Mouse (Mus musculus): ENCODE data around the gene Bbip1. TPM values are rescaled to one million over a fixed set of nuclear protein-coding genes. Genes with fewer than 3 reads are reported as not detected.

The Bbip1 gene
- total and polyA plus RNA-seq, 3 experiments = 38.8 to 95.7 (median 41.0) TPM

DNA sequence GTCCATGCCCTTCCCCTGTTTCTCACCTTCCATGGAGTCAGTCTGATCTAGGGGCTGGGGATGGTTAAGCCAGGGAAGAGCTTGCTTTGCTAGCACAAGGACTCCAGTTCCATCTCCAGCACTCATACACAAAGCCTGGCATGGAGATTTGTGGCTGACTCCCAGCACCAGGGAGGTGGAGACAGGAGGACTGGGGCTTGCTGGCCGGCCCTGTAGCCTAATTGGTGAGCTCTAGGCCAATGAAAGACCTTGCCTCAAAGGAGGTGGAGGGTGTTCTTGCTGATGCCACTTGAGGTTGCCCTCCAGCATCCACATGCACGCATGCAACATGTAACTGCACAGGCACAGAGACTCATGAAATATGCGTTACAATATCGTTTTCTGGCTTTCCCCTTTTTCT lies 45.9 kb downstream of the Bbip1 start:
- Histone ChIP-seq H3K27me3 (replicated peaks) (no peaks in the 10 kb centered on the region), H3K36me3 (replicated peaks in 1 of 2; ENCODE audit: control insufficient read depth in 1 of 2, insufficient read depth in 1 of 2, low read length in 1 of 2) (no peaks in the 10 kb centered on the region), H3K4me2 (ENCODE audit: insufficient read depth, low read depth, poor library complexity, severe bottlenecking) (peak overlapping the region; percentile 80; the same call in 1 of the 2 replicates), H3K27ac (ENCODE audit: insufficient read depth, low read depth) (peak overlapping the region; percentile 29; the same call in 1 of the 2 replicates), H3K9ac (ENCODE audit: insufficient read depth, low read depth) (no peak overlapping the region; the same call in 1 of the 2 replicates), H3K79me2 (replicated peaks; ENCODE audit: control insufficient read depth, extremely low read depth, insufficient read depth, poor library complexity, severe bottlenecking) (no peaks in the 10 kb centered on the region), H3K4me3 (replicated peaks in 1 of 3; ENCODE audit: low read depth in 2 of 3, low read length in 2 of 3, poor library complexity in 1 of 3) (peak overlapping the region in 1 of 3 experiments; percentile 42), H3K4me1 (ENCODE audit: control insufficient read depth in 1 of 2, insufficient read depth in 2 of 2) (peaks cover 30 to 77% of the 10 kb centered on the region in 2 experiments), H3K9me3 (replicated peaks; ENCODE audit: low read length) (no peaks in the 10 kb centered on the region)
- in situ Hi-C loops (cut with MboI; ENCODE audit: low pct_ligation_motif_present, low pct_unique_long_range_greater_than_20kb, low sequenced_read_pairs) = no loop called here
- peak; percentile 74 for DNase-seq (ENCODE audit: extremely low read depth)
- dilution Hi-C loops (cut with MboI; ENCODE audit: extremely low pct_ligation_motif_present, extremely low pct_unique_long_range_greater_than_20kb, low sequenced_read_pairs) = no loop called here
- no peak for TF ChIP-seq USF1 (IDR thresholded peaks at IDR 0.05; ENCODE audit: low read depth, low read length)
- TF ChIP-seq TCF12 (IDR thresholded peaks at IDR 0.05; ENCODE audit: low read depth, low read length) = peak; percentile 51; the same call in 1 of the 2 replicates
- TF ChIP-seq IRF4 (IDR thresholded peaks at IDR 0.05; ENCODE audit: low read depth, low read length) = no peak
- peak; percentile 76 for TF ChIP-seq MYC (IDR thresholded peaks at IDR 0.05; ENCODE audit: low read depth, low read length)
- TF ChIP-seq ZMIZ1 (IDR thresholded peaks at IDR 0.05; ENCODE audit: low read depth, low read length) = 0 out of 2 replicates have a peak, but pooled peaks have one; percentile 21
- TF ChIP-seq BHLHE40 (IDR thresholded peaks at IDR 0.05; ENCODE audit: low read depth, low read length) = 0 out of 2 replicates have a peak, but pooled peaks have one; percentile 6
- TF ChIP-seq POLR2A (IDR thresholded peaks at IDR 0.05; ENCODE audit: low read depth, low read length) = peak; percentile 24; the same call in 1 of the 2 replicates
- no peak for TF ChIP-seq ZNF384 (IDR thresholded peaks at IDR 0.05; ENCODE audit: low read depth, low read length)
- TF ChIP-seq MXI1 (IDR thresholded peaks at IDR 0.05; ENCODE audit: low read depth, low read length) = no peak
- peak; percentile 35; the same call in 1 of the 2 replicates for TF ChIP-seq MAX (IDR thresholded peaks at IDR 0.05; ENCODE audit: low read length)

DNA sequence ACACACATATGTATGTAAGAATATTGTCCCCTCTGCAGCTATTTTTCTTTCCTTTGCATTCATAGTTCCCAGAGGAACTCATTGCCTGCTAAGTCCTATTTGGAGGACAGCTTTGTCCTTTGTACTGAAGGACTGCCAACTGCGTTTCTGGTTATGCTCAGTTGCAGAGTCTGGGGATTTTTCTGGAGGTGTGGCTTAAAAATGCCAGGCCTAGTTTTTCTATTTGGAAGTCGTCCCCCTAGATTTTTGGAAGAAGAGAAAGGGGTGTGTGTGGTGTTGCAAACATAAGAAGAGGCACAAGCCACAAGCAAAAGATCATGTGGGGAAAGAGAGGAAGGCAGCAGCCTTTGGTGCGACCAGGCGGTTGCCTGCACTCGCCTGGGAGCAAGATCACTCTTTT lies 46.4 kb downstream of the Bbip1 start:
- Histone ChIP-seq H3K9me3 (replicated peaks; ENCODE audit: low read length) (no peaks in the 10 kb centered on the region), H3K4me3 (replicated peaks in 1 of 3; ENCODE audit: low read depth in 2 of 3, low read length in 2 of 3, poor library complexity in 1 of 3) (peak overlapping the region in 1 of 3 experiments; percentile 20), H3K27ac (ENCODE audit: insufficient read depth, low read depth) (peak overlapping the region; percentile 29; the same call in 1 of the 2 replicates), H3K79me2 (replicated peaks; ENCODE audit: control insufficient read depth, extremely low read depth, insufficient read depth, poor library complexity, severe bottlenecking) (no peaks in the 10 kb centered on the region), H3K4me1 (ENCODE audit: control insufficient read depth in 1 of 2, insufficient read depth in 2 of 2) (peaks cover 34 to 81% of the 10 kb centered on the region in 2 experiments), H3K27me3 (replicated peaks) (no peaks in the 10 kb centered on the region), H3K36me3 (replicated peaks in 1 of 2; ENCODE audit: control insufficient read depth in 1 of 2, insufficient read depth in 1 of 2, low read length in 1 of 2) (no peaks in the 10 kb centered on the region), H3K9ac (ENCODE audit: insufficient read depth, low read depth) (no peak overlapping the region), H3K4me2 (ENCODE audit: insufficient read depth, low read depth, poor library complexity, severe bottlenecking) (no peak overlapping the region)
- dilution Hi-C loops (cut with MboI; ENCODE audit: extremely low pct_ligation_motif_present, extremely low pct_unique_long_range_greater_than_20kb, low sequenced_read_pairs) (no loop called here), in situ Hi-C loops (cut with MboI; ENCODE audit: low pct_ligation_motif_present, low pct_unique_long_range_greater_than_20kb, low sequenced_read_pairs) (no loop called here)
- TF ChIP-seq EP300 (IDR thresholded peaks at IDR 0.05; ENCODE audit: low read length) (no peak), ZMIZ1 (IDR thresholded peaks at IDR 0.05; ENCODE audit: low read depth, low read length) (no peak), KAT2A (IDR thresholded peaks at IDR 0.05; ENCODE audit: insufficient replicate concordance, low read length) (no peak), HCFC1 (IDR thresholded peaks at IDR 0.05; ENCODE audit: low read depth, low read length) (no peak), SMC3 (IDR thresholded peaks at IDR 0.05; ENCODE audit: low read depth, low read length) (no peak), MAX (IDR thresholded peaks at IDR 0.05; ENCODE audit: low read length) (no peak), MXI1 (IDR thresholded peaks at IDR 0.05; ENCODE audit: low read depth, low read length) (no peak), JUN (IDR thresholded peaks at IDR 0.05; ENCODE audit: insufficient read depth, low read depth, low read length) (no peak), IRF4 (IDR thresholded peaks at IDR 0.05; ENCODE audit: low read depth, low read length) (no peak), USF1 (IDR thresholded peaks at IDR 0.05; ENCODE audit: low read depth, low read length) (no peak), USF2 (conservative IDR thresholded peaks at IDR 0.05; ENCODE audit: low read depth, low read length) (no peak), POLR2A (IDR thresholded peaks at IDR 0.05; ENCODE audit: low read depth, low read length) (no peak), ZC3H11A (IDR thresholded peaks at IDR 0.05; ENCODE audit: low read depth, low read length) (no peak), CHD1 (IDR thresholded peaks at IDR 0.05; ENCODE audit: low read depth, low read length) (no peak), SIN3A (IDR thresholded peaks at IDR 0.05; ENCODE audit: low read length) (no peak), MEF2A (IDR thresholded peaks at IDR 0.05; ENCODE audit: borderline replicate concordance, low read depth, low read length) (no peak), UBTF (IDR thresholded peaks at IDR 0.05; ENCODE audit: low read depth, low read length) (no peak), CTCF (conservative IDR thresholded peaks at IDR 0.05 in 1 of 2, IDR thresholded peaks at IDR 0.05 in 1 of 2; ENCODE audit: low read depth in 2 of 2, low read length in 2 of 2) (no peak), TBP (conservative IDR thresholded peaks at IDR 0.05; ENCODE audit: low read depth, low read length) (no peak)
- no peak for DNase-seq (ENCODE audit: extremely low read depth)

Measured in CH12.LX (cell line).